Mouse (Mus musculus) bone marrow, adult 2 months (tissue): ENCODE data around the gene Tada2b.

ENCODE experiments used
- CTCF ChIP-seq: fragments of 200-500 bp; IDR thresholded peaks from 2 replicates; pipeline ENCODE4 v1.5.1; 2011; ENCODE audit warnings: low read length, control low read depth; ENCODE audit not compliant: control insufficient read depth, insufficient read depth
- POLR2A ChIP-seq: fragments of 200-500 bp; IDR thresholded peaks from 2 replicates; pipeline ENCODE4 v1.6.1; 2011; ENCODE audit warnings: low read depth, mild to moderate bottlenecking, control low read depth, low read length, borderline replicate concordance; ENCODE audit not compliant: control insufficient read depth

DNA sequence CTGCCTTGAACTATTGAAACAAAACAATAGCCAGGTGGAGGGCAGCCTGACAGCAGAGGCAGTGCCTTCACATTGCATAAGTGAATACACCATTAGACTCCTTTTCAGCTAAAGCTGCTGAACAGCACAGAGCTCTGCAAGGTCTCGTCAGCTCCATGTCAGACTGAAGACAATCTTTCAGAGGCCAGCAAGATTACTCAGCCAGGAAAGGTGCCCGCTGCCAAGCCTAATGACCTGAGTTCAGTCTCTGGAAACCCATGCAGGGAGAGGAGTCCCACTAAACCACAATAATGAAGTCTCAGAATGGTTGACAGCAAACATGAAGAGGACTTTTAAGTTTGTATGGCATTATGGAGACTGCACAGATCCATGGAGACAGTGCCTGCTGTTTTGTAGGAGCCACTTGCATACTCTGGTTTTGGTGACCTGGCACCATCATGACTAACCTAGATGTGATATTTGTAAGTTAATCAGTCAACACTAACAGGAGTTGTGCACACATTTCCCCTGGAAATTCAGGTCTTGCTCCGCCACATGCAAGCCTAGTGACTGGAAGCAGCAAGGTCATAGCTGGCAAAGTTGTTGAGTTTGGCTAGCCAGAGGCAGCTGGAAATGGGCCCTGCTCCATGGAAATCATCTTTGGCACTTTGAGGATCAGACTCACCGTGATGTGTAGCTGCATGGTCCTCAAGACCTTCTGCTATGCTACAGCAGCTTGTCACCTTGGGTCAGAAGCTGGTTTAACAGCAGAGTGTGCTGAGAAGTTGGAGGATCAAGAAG, 11.0 kb downstream of the Tada2b start:
- TF ChIP-seq CTCF (no peak), POLR2A (no peak)
